Mouse (Mus musculus): ENCODE measurements at regions not wholly inside any gene's neighbourhood (a gene's known extent, or its start where the extent isn't known, plus 50 kb on each side); places are given as distances from the start of the nearest gene placed in this dataset.

DNA sequence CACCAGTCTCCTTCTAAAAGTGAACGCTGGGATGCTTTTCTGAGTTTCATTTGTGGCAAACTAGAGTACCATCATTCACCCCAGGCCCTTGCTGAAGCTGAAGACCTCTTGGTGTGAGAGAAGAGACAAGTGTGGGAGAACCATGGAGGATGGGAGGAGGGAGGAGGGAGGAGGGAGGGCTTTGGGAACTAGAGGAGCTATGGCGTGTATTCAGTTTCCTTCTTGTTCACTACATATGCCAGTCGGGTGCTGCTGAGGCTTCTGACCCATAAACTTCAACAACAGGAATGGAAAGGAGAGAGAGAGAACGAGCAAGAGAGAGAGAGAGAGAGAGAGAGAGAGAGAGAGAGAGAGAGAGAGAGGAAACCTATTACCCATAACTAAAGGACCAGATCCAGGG lies 452.1 kb downstream of the Rps24 start:
- H3K27ac ChIP-seq (ENCODE audit: insufficient read depth, low read depth, low read length): no peak overlapping the region
- no peaks in the 10 kb centered on the region for H3K4me1 ChIP-seq (ENCODE audit: control insufficient read depth, insufficient read depth, insufficient read length, low read length)
- H3K4me3 ChIP-seq (ENCODE audit: low read depth, low read length): no peak overlapping the region
- TF ChIP-seq POLR2A (IDR thresholded peaks at IDR 0.05; ENCODE audit: low read depth, low read length) (no peak), CTCF (IDR thresholded peaks at IDR 0.05; ENCODE audit: extremely low read depth, insufficient read length, insufficient replicate concordance, low read depth, low read length) (no peak)
- no peaks in the 10 kb centered on the region for H3K36me3 ChIP-seq (ENCODE audit: control insufficient read depth, insufficient read depth, low read length)
- H3K27me3 ChIP-seq (ENCODE audit: control insufficient read depth, insufficient read depth, low read length): no peaks in the 10 kb centered on the region
- WGBS: 80% methylated on average over 4 of the region's 4 CpGs

DNA sequence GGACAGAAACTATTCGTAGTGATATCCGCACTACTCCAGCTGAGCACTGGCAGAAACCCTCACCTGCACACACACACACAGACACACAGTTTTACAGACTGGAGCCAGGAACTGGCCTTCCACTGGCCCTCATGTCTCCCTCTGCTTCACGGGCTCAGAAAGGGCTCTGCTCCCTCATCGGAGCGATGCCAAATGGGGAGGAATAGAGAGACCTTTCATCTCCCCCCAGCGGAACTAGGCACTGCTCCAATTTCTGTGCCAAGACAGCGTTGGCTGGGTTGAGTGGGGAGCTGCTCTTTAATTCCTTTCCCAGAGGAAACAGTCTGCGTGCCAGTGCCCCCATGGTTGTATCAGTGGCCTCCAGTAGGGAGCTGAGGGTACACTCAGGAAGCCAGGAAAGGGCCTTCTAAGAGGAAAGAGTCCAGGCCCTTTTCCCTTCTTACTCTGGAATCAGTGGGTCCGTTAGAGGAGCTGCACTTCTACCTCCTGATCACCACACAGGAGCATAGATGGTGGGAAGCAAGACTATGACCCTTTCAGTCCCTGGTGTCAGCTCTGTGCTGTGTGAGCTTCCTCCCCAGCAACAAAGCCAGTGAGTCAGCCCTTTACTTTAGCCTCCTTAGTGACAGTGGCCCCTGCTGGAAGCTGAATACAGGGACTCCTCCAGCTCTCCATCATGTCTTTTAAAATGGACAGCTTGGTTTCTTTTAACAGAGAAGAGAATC lies 452.7 kb downstream of the Rps24 start:
- TF ChIP-seq CTCF (IDR thresholded peaks at IDR 0.05; ENCODE audit: extremely low read depth, insufficient read length, insufficient replicate concordance, low read depth, low read length): no peak
- no peak for TF ChIP-seq POLR2A (IDR thresholded peaks at IDR 0.05; ENCODE audit: low read depth, low read length)
- no peak overlapping the region for H3K4me3 ChIP-seq (ENCODE audit: low read depth, low read length)
- no peaks in the 10 kb centered on the region for H3K36me3 ChIP-seq (ENCODE audit: control insufficient read depth, insufficient read depth, low read length)
- no peak overlapping the region for H3K27ac ChIP-seq (ENCODE audit: insufficient read depth, low read depth, low read length)
- no peaks in the 10 kb centered on the region for H3K27me3 ChIP-seq (ENCODE audit: control insufficient read depth, insufficient read depth, low read length)
- no peaks in the 10 kb centered on the region for H3K4me1 ChIP-seq (ENCODE audit: control insufficient read depth, insufficient read depth, insufficient read length, low read length)
- WGBS: 73% methylated on average over 9 of the region's 9 CpGs

DNA sequence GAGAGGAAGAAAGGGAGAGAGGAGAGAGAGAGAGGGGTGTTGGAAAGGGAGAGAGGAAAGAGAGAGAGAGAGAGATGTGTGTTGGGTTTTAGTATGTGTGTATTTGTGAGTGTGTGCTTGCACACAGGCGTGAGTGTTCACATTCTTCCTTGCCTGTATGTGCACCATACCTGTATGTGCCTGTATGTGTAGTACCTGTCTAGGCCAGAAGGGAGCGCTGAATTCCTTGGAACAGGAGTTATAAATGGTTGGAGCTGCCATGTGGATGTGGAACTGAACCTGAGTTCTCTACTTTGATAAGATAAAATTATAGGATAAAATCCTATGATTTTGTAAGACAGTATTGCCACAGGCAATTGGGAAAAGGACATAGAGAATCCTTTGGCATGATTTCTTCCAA lies 458.8 kb downstream of the Rps24 start:
- H3K27ac ChIP-seq (ENCODE audit: insufficient read depth, low read depth, low read length): no peak overlapping the region
- WGBS: 42% methylated on average over 2 of the region's 2 CpGs
- no peak overlapping the region for H3K4me3 ChIP-seq (ENCODE audit: low read depth, low read length)
- H3K4me1 ChIP-seq (ENCODE audit: control insufficient read depth, insufficient read depth, insufficient read length, low read length): no peaks in the 10 kb centered on the region
- no peaks in the 10 kb centered on the region for H3K36me3 ChIP-seq (ENCODE audit: control insufficient read depth, insufficient read depth, low read length)
- no peak for TF ChIP-seq CTCF (IDR thresholded peaks at IDR 0.05; ENCODE audit: extremely low read depth, insufficient read length, insufficient replicate concordance, low read depth, low read length)
- TF ChIP-seq POLR2A (IDR thresholded peaks at IDR 0.05; ENCODE audit: low read depth, low read length): no peak
- H3K27me3 ChIP-seq (ENCODE audit: control insufficient read depth, insufficient read depth, low read length): no peaks in the 10 kb centered on the region

DNA sequence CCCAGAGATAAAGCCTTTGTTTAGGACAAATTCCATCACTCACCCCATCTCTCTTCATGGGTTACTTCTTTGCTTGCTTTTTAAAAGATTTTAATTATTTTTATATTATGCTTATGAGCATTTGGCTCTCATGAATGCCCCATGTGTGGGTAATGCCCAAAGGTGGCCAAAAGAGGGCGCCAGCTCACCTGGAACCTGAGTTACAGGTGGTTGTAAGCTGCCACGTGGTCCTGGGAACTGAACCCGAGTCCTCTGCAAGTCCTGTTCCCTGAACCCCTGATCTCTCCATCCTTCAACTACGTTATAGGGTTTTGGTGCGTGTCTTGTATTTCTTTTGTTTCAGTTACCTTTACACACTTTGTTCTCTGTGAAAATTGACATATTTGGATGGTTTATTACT lies 460.2 kb downstream of the Rps24 start:
- no peak overlapping the region for H3K27ac ChIP-seq (ENCODE audit: insufficient read depth, low read depth, low read length)
- H3K4me1 ChIP-seq (ENCODE audit: control insufficient read depth, insufficient read depth, insufficient read length, low read length): no peaks in the 10 kb centered on the region
- H3K4me3 ChIP-seq (ENCODE audit: low read depth, low read length): no peak overlapping the region
- WGBS: 84% methylated on average over 5 of the region's 5 CpGs
- no peaks in the 10 kb centered on the region for H3K36me3 ChIP-seq (ENCODE audit: control insufficient read depth, insufficient read depth, low read length)
- H3K27me3 ChIP-seq (ENCODE audit: control insufficient read depth, insufficient read depth, low read length): no peaks in the 10 kb centered on the region
- TF ChIP-seq CTCF (IDR thresholded peaks at IDR 0.05; ENCODE audit: extremely low read depth, insufficient read length, insufficient replicate concordance, low read depth, low read length) (no peak), POLR2A (IDR thresholded peaks at IDR 0.05; ENCODE audit: low read depth, low read length) (no peak)

DNA sequence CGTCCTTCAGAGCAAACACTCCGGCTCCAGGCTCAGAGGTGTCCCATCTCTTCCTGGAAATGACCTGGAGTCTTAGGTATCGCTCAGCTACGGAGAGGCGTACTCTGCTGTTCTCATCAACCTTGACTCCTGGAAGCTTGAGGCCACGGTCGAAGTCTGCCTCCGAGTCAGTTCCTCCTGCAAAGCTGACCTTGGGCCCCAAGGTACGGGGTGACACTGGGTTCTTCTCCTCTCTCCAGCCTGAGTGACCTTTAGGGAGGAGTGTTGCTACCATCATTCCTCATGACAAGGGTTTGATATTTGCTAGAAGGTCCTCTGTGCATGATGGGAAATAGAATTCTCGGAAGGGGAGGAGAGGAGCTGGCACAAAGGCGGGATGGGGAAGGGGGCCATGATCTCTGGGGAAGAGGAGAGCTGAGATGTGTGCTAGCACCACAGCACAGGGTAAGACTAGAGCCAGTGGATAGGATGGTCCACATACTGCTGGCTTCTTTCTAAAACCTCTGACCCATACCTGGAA lies 469.0 kb downstream of the Rps24 start:
- TF ChIP-seq CTCF (IDR thresholded peaks at IDR 0.05; ENCODE audit: extremely low read depth, insufficient read length, insufficient replicate concordance, low read depth, low read length) (no peak), POLR2A (IDR thresholded peaks at IDR 0.05; ENCODE audit: low read depth, low read length) (no peak)
- no peaks in the 10 kb centered on the region for H3K27me3 ChIP-seq (ENCODE audit: control insufficient read depth, insufficient read depth, low read length)
- no peak overlapping the region for H3K4me3 ChIP-seq (ENCODE audit: low read depth, low read length)
- no peak overlapping the region for H3K27ac ChIP-seq (ENCODE audit: insufficient read depth, low read depth, low read length)
- WGBS: 62% methylated on average over 11 of the region's 11 CpGs
- no peaks in the 10 kb centered on the region for H3K36me3 ChIP-seq (ENCODE audit: control insufficient read depth, insufficient read depth, low read length)
- H3K4me1 ChIP-seq (ENCODE audit: control insufficient read depth, insufficient read depth, insufficient read length, low read length): no peaks in the 10 kb centered on the region

DNA sequence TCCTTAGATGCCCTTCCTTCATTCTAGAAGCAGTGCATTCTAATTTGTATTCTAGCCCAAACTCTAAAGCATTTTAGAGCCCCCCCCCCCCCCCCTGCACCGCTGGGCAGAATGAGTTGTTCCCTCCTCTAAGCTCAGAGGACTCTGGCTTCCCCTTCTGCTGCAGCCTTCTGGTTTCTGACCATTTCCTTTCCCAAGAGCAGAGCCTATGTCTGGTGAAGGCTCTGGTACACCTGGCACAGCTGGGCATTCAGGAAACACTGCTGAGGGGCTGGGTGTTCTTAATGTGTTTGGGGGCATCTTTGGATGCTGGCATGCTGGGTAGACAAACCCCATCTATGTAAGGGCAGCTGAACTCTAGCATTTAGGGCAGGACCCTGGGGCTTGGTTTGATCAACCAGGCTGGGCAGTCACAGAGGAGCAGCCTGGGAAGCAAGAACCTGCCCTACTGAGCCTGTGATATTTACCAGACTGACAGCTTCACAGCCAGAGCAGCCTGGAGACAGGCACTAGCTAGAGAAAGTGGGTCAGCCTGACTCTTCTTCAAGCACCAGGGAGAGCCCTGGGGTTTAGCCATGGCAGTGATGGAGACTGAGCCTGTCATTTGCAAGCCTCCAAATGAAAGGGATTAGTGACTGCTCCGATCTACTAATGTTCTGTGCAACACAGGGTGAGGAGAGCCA lies 469.7 kb downstream of the Rps24 start:
- no peaks in the 10 kb centered on the region for H3K27me3 ChIP-seq (ENCODE audit: control insufficient read depth, insufficient read depth, low read length)
- no peak overlapping the region for H3K4me3 ChIP-seq (ENCODE audit: low read depth, low read length)
- H3K36me3 ChIP-seq (ENCODE audit: control insufficient read depth, insufficient read depth, low read length): no peaks in the 10 kb centered on the region
- H3K27ac ChIP-seq (ENCODE audit: insufficient read depth, low read depth, low read length): no peak overlapping the region
- 72% methylated on average over 2 of the region's 2 CpGs for WGBS
- no peaks in the 10 kb centered on the region for H3K4me1 ChIP-seq (ENCODE audit: control insufficient read depth, insufficient read depth, insufficient read length, low read length)
- TF ChIP-seq CTCF (IDR thresholded peaks at IDR 0.05; ENCODE audit: extremely low read depth, insufficient read length, insufficient replicate concordance, low read depth, low read length) (no peak), POLR2A (IDR thresholded peaks at IDR 0.05; ENCODE audit: low read depth, low read length) (no peak)

DNA sequence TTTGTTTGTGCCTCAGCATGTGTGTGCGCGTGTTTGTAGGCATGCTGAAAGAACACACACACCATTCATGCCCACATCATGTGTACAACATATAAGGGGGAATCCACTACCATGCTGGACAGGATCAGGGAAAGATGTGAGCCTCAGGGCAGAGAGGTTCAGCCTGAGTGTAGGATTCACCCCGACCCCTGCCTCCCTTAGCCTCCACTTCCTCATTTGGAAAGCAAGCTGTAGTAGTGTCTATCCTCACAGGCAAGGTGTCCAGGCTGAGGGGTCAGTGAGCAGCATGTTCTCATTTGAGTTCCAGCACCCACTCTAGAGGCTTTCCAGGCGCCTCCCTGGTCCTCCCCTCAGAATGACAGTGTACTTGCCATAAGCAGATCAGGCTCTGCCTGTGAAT lies 470.5 kb downstream of the Rps24 start:
- 77% methylated on average over 4 of the region's 4 CpGs for WGBS

More for the DNA sequence above, 470.5 kb downstream of the Rps24 start:
- Histone ChIP-seq H3K4me3 (ENCODE audit: low read depth, low read length) (no peak overlapping the region), H3K4me1 (ENCODE audit: control insufficient read depth, insufficient read depth, insufficient read length, low read length) (no peaks in the 10 kb centered on the region), H3K27ac (ENCODE audit: insufficient read depth, low read depth, low read length) (no peak overlapping the region), H3K36me3 (ENCODE audit: control insufficient read depth, insufficient read depth, low read length) (no peaks in the 10 kb centered on the region), H3K27me3 (ENCODE audit: control insufficient read depth, insufficient read depth, low read length) (no peaks in the 10 kb centered on the region)
- TF ChIP-seq CTCF (IDR thresholded peaks at IDR 0.05; ENCODE audit: extremely low read depth, insufficient read length, insufficient replicate concordance, low read depth, low read length) (no peak), POLR2A (IDR thresholded peaks at IDR 0.05; ENCODE audit: low read depth, low read length) (no peak)

Data from small intestine, adult 2 months (tissue).